Mouse (Mus musculus): ENCODE measurements around the gene Olfr655.
A peak's percentile ranks its signal among the peaks of the same experiment; 100 is the strongest.

The Olfr655 gene

GRCm38 (mm10) chr7:104601679-104602078 is at the start of gene Olfr655:
Gene Olfr655 (minus strand): TSS chr7:104601779.
- DNase-seq: no peak

- peak; percentile 9 to 57 for DNase-seq
Measured at GRCm38 (mm10) chr7:104646841-104647482, 45.4 kb upstream of the Olfr655 start, which contains the start of gene Olfr658. Gene Olfr658 (minus strand): TSS chr7:104647305.

- DNase-seq: no peak
Measured at GRCm38 (mm10) chr7:104624494-104624893, 22.9 kb upstream of the Olfr655 start, which contains the start of gene Olfr657. Gene Olfr657 (plus strand): TSS chr7:104624794.

GRCm38 (mm10) chr7:104613655-104614054 is 12.1 kb upstream of the Olfr655 start, which contains the start of gene Olfr656:
Gene Olfr656 (plus strand): TSS chr7:104613955.
- no peak for DNase-seq

- DNase-seq: no peak
Measured at GRCm38 (mm10) chr7:104604727-104605126, 3.1 kb upstream of the Olfr655 start.

- peak; percentile 14 to 74 for DNase-seq
Measured at GRCm38 (mm10) chr7:104603173-104603572, 1.6 kb upstream of the Olfr655 start.

- DNase-seq: no peak
Measured at GRCm38 (mm10) chr7:104588274-104588673, 13.3 kb downstream of the Olfr655 start.

- DNase-seq: no peak
Measured at GRCm38 (mm10) chr7:104586725-104587124, 14.9 kb downstream of the Olfr655 start, which contains the start of gene Olfr654. Gene Olfr654 (plus strand): TSS chr7:104587025.

- DNase-seq: no peak
Measured at GRCm38 (mm10) chr7:104581429-104581828, 20.1 kb downstream of the Olfr655 start.

GRCm38 (mm10) chr7:104580846-104581245 is 20.7 kb downstream of the Olfr655 start:
- no peak for DNase-seq

GRCm38 (mm10) chr7:104577014-104577413 is 24.6 kb downstream of the Olfr655 start, which contains the start of gene Olfr653:
Gene Olfr653 (plus strand): TSS chr7:104577314.
- DNase-seq: no peak

GRCm38 (mm10) chr7:104560601-104561000 is 41.0 kb downstream of the Olfr655 start, which contains the start of gene Olfr652:
Gene Olfr652 (plus strand): TSS chr7:104560901.
- no peak for DNase-seq

GRCm38 (mm10) chr7:104552700-104553099 is 48.9 kb downstream of the Olfr655 start:
- no peak for DNase-seq

GRCm38 (mm10) chr7:104549833-104550232 is 51.7 kb downstream of the Olfr655 start, which contains the start of gene Olfr651:
Gene Olfr651 (plus strand): TSS chr7:104550133.
- DNase-seq: no peak

All from kidney, postnatal 36 days (tissue).